Mouse (Mus musculus) kidney, adult 2 months (tissue): Measurements from ENCODE around the gene Gkap1.

Experiments used
- CTCF ChIP-seq: fragments of 200-500 bp; conservative IDR thresholded peaks from 2 replicates; pipeline ENCODE4 v1.5.1; 2011; ENCODE audit warnings: low read depth, mild to moderate bottlenecking, control low read depth, low read length, moderate library complexity, mixed read lengths; ENCODE audit not compliant: insufficient read depth, insufficient read length
- POLR2A ChIP-seq: fragments of 200-500 bp; IDR thresholded peaks from one replicate; pipeline ENCODE4 v1.6.1; 2011; ENCODE audit warnings: low read depth, low read length, control low read depth

- no peak for TF ChIP-seq CTCF
- no peak for TF ChIP-seq POLR2A
Observed at GRCm38 (mm10) chr13:58276256-58276655, 757 bp upstream of the Gkap1 start.
